Mouse (Mus musculus): ENCODE results near the gene Patl1. TPM values are rescaled to one million over a fixed set of nuclear protein-coding genes. Genes with fewer than 3 reads are reported as not detected.
"Not testable (repeated sequence)": the region's sequence is repeated elsewhere in the genome, so short reads cannot be mapped to it uniquely, and the experiment has no call there.

The Patl1 gene
- total and polyA plus RNA-seq, 3 experiments, result 5.4 to 33.5 TPM; not detected in 1

- Histone ChIP-seq H3K27me3 (ENCODE audit: control insufficient read depth in 1 of 2, insufficient read depth in 2 of 2, low read length in 2 of 2) (no peaks in the 10 kb centered on the region), H3K79me2 (ENCODE audit: control insufficient read depth, insufficient read depth, low read length, poor library complexity) (peaks cover 26% of the 10 kb centered on the region), H3K4me1 (ENCODE audit: control insufficient read depth in 1 of 2, insufficient read depth in 2 of 2, low read length in 2 of 2) (peaks cover 8 to 11% of the 10 kb centered on the region in 2 experiments), H3K9me3 (replicated peaks; ENCODE audit: insufficient read depth, low read length) (no peaks in the 10 kb centered on the region), H3K36me3 (ENCODE audit: control insufficient read depth in 1 of 2, insufficient read depth in 2 of 2, low read length in 2 of 2) (peaks cover 10 to 52% of the 10 kb centered on the region in 2 experiments), H3K9ac (ENCODE audit: control insufficient read depth, low read depth, low read length, poor library complexity, severe bottlenecking) (no peak overlapping the region), H3K4me3 (ENCODE audit: control insufficient read depth in 1 of 2, insufficient read depth in 1 of 2, low read depth in 2 of 2, low read length in 2 of 2) (no peak overlapping the region), H3K27ac (ENCODE audit: control insufficient read depth, low read depth, low read length) (no peak overlapping the region)
- TF ChIP-seq RCOR1 (IDR thresholded peaks at IDR 0.05; ENCODE audit: low read depth, low read length) (peak; percentile 99), SIN3A (IDR thresholded peaks at IDR 0.05; ENCODE audit: low read length) (peak; percentile 81), POLR2AphosphoS5 (IDR thresholded peaks at IDR 0.05; ENCODE audit: borderline replicate concordance, low read depth, low read length) (no peak), GATA1 (IDR thresholded peaks at IDR 0.05; ENCODE audit: low read depth, low read length) (0 out of 2 replicates have a peak, but pooled peaks have one; percentile 17), TAL1 (IDR thresholded peaks at IDR 0.05; ENCODE audit: low read length) (no peak), MXI1 (IDR thresholded peaks at IDR 0.05; ENCODE audit: low read depth, low read length) (peak; percentile 68; the same call in 1 of the 2 replicates)
- DNase-seq (ENCODE audit: low read depth, low spot score), result peak; percentile 79
Observed at GRCm38 (mm10) chr19:11915804-11916203, 3.6 kb downstream of the Patl1 start.

- no peaks in the 10 kb centered on the region for H3K9me3 ChIP-seq (replicated peaks; ENCODE audit: insufficient read depth, low read length)
- H3K36me3 ChIP-seq (ENCODE audit: control insufficient read depth in 1 of 2, insufficient read depth in 2 of 2, low read length in 2 of 2), result peaks cover 24 to 46% of the 10 kb centered on the region in 2 experiments
- TF ChIP-seq TAL1 (IDR thresholded peaks at IDR 0.05; ENCODE audit: low read length) (no peak), GABPA (IDR thresholded peaks at IDR 0.05; ENCODE audit: low read depth, low read length) (no peak), TCF12 (IDR thresholded peaks at IDR 0.05; ENCODE audit: low read depth, low read length) (no peak), TBP (IDR thresholded peaks at IDR 0.05; ENCODE audit: low read depth, low read length) (no peak), CHD1 (IDR thresholded peaks at IDR 0.05; ENCODE audit: low read depth, low read length) (no peak), ZKSCAN1 (IDR thresholded peaks at IDR 0.05; ENCODE audit: low read depth, low read length) (no peak), POLR2AphosphoS5 (IDR thresholded peaks at IDR 0.05; ENCODE audit: borderline replicate concordance, low read depth, low read length) (no peak), HCFC1 (IDR thresholded peaks at IDR 0.05; ENCODE audit: low read depth, low read length) (no peak)
- DNase-seq (ENCODE audit: low read depth, low spot score), result no peak
- peaks cover 8% of the 10 kb centered on the region for H3K79me2 ChIP-seq (ENCODE audit: control insufficient read depth, insufficient read depth, low read length, poor library complexity)
- no peak overlapping the region for H3K9ac ChIP-seq (ENCODE audit: control insufficient read depth, low read depth, low read length, poor library complexity, severe bottlenecking)
- H3K27me3 ChIP-seq (ENCODE audit: control insufficient read depth in 1 of 2, insufficient read depth in 2 of 2, low read length in 2 of 2), result no peaks in the 10 kb centered on the region
- H3K4me1 ChIP-seq (ENCODE audit: control insufficient read depth in 1 of 2, insufficient read depth in 2 of 2, low read length in 2 of 2), result peaks cover 7 to 18% of the 10 kb centered on the region in 2 experiments
- H3K4me3 ChIP-seq (ENCODE audit: control insufficient read depth in 1 of 2, insufficient read depth in 1 of 2, low read depth in 2 of 2, low read length in 2 of 2), result no peak overlapping the region
- H3K27ac ChIP-seq (ENCODE audit: control insufficient read depth, low read depth, low read length), result no peak overlapping the region
Observed at GRCm38 (mm10) chr19:11922068-11922467, 9.9 kb downstream of the Patl1 start.

- peaks cover 9 to 19% of the 10 kb centered on the region in 2 experiments for H3K4me1 ChIP-seq (ENCODE audit: control insufficient read depth in 1 of 2, insufficient read depth in 2 of 2, low read length in 2 of 2)
- H3K79me2 ChIP-seq (ENCODE audit: control insufficient read depth, insufficient read depth, low read length, poor library complexity); H3K9me3 ChIP-seq (replicated peaks; ENCODE audit: insufficient read depth, low read length); DNase-seq (ENCODE audit: low read depth, low spot score); H3K4me3 ChIP-seq (ENCODE audit: control insufficient read depth in 1 of 2, insufficient read depth in 1 of 2, low read depth in 2 of 2, low read length in 2 of 2); H3K27ac ChIP-seq (ENCODE audit: control insufficient read depth, low read depth, low read length); H3K27me3 ChIP-seq (ENCODE audit: control insufficient read depth in 1 of 2, insufficient read depth in 2 of 2, low read length in 2 of 2); H3K9ac ChIP-seq (ENCODE audit: control insufficient read depth, low read depth, low read length, poor library complexity, severe bottlenecking): not testable (repeated sequence)
- H3K36me3 ChIP-seq (ENCODE audit: control insufficient read depth in 1 of 2, insufficient read depth in 2 of 2, low read length in 2 of 2), result peaks cover 24 to 49% of the 10 kb centered on the region in 2 experiments
- TF ChIP-seq TBP (IDR thresholded peaks at IDR 0.05; ENCODE audit: low read depth, low read length), result peak; percentile 62; the same call in 1 of the 2 replicates
Observed at GRCm38 (mm10) chr19:11922515-11922914, 10.3 kb downstream of the Patl1 start.
